ENCODE assay signal across 26 mouse cellular contexts in genomic region chr13:56575074-56575473, GRCm38 (mm10). TPM values are rescaled to one million over a fixed set of nuclear protein-coding genes. Genes with fewer than 3 reads are reported as not detected.
DNase-seq lines count a peak whose midpoint lies in the region; ATAC-seq and TF ChIP-seq lines count a peak whose summit lies in the region.
"Had no signal": no experiment of that assay in that cellular context is flagged by ENCODE, and none has a peak within 500 bp of the region (broad histone marks: within the 10 kb centered on the region; RNA-seq: fewer than 3 reads in every experiment).

No protein-coding gene starts in this region.

- H3K27me3 ChIP-seq in heart, postnatal 0 days (ENCODE audit: control insufficient read depth, insufficient read depth, low read length): no peaks in the 10 kb centered on the region
- no peaks in the 10 kb centered on the region for H3K27me3 ChIP-seq in heart, embryonic 11.5 days (ENCODE audit: control insufficient read depth, insufficient read depth, low read length)
- H3K27me3 ChIP-seq in embryonic facial prominence, embryonic 10.5 days (replicated peaks; ENCODE audit: low read depth, poor library complexity, severe bottlenecking): no peaks in the 10 kb centered on the region
- no peaks in the 10 kb centered on the region for H3K27me3 ChIP-seq in intestine, embryonic 14.5 days (replicated peaks; ENCODE audit: control insufficient read depth, insufficient read depth, low read length)
- H3K27me3 ChIP-seq in stomach, embryonic 15.5 days (replicated peaks): no peaks in the 10 kb centered on the region
- H3K27me3 ChIP-seq: embryonic facial prominence, embryonic 15.5 days; limb, embryonic 13.5 days; liver, embryonic 13.5 days; Patski had no signal

- no peak overlapping the region for H3K9ac ChIP-seq in heart, postnatal 0 days (replicated peaks; ENCODE audit: low read depth, low read length)
- H3K9ac ChIP-seq in heart, embryonic 11.5 days (ENCODE audit: low read depth, low read length): no peak overlapping the region
- no peak overlapping the region for H3K9ac ChIP-seq in intestine, embryonic 14.5 days (ENCODE audit: low read length)
- no peak overlapping the region for H3K9ac ChIP-seq in stomach, embryonic 15.5 days
- H3K9ac ChIP-seq: embryonic facial prominence, embryonic 15.5 days; hindbrain, embryonic 14.5 days; limb, embryonic 13.5 days; liver, embryonic 13.5 days; lung, embryonic 14.5 days had no signal

- no peak overlapping the region for H3K4me3 ChIP-seq in heart, postnatal 0 days (ENCODE audit: low read depth, low read length)
- no peak overlapping the region for H3K4me3 ChIP-seq in heart, embryonic 11.5 days (ENCODE audit: low read depth, low read length)
- no peak overlapping the region for H3K4me3 ChIP-seq in embryonic facial prominence, embryonic 10.5 days
- H3K4me3 ChIP-seq in intestine, embryonic 14.5 days (ENCODE audit: low read depth, low read length): no peak overlapping the region
- H3K4me3 ChIP-seq in stomach, embryonic 15.5 days (replicated peaks): no peak overlapping the region
- H3K4me3 ChIP-seq: embryonic facial prominence, embryonic 15.5 days; limb, embryonic 13.5 days; liver, embryonic 13.5 days had no signal

- peak overlapping the region; percentile 70; the same call in 1 of the 2 replicates for H3K27ac ChIP-seq in heart, postnatal 0 days (ENCODE audit: low read depth)
- no peak overlapping the region for H3K27ac ChIP-seq in heart, embryonic 11.5 days (ENCODE audit: low read depth, low read length)
- H3K27ac ChIP-seq in embryonic facial prominence, embryonic 10.5 days (replicated peaks): peak overlapping the region; percentile 85; the same call in 1 of the 2 replicates
- H3K27ac ChIP-seq in intestine, embryonic 14.5 days (ENCODE audit: low read depth): peak overlapping the region; percentile 94
- H3K27ac ChIP-seq in stomach, embryonic 15.5 days: peak overlapping the region; percentile 92
- H3K27ac ChIP-seq: hindbrain, embryonic 14.5 days; liver, embryonic 13.5 days; macrophage had no signal

- H3K4me2 ChIP-seq in heart, postnatal 0 days (ENCODE audit: low read depth, low read length): no peak overlapping the region
- H3K4me2 ChIP-seq in heart, embryonic 11.5 days: no peak overlapping the region
- no peak overlapping the region for H3K4me2 ChIP-seq in intestine, embryonic 14.5 days (ENCODE audit: low read length)
- no peak overlapping the region for H3K4me2 ChIP-seq in stomach, embryonic 15.5 days
- H3K4me2 ChIP-seq: embryonic facial prominence, embryonic 15.5 days; hindbrain, embryonic 14.5 days; limb, embryonic 13.5 days; liver, embryonic 13.5 days; lung, embryonic 14.5 days; midbrain, embryonic 11.5 days had no signal

- ATAC-seq in heart, postnatal 0 days (ENCODE audit: insufficient read depth, low read depth): no peak
- no peak for ATAC-seq in heart, embryonic 11.5 days (replicated peaks; ENCODE audit: insufficient number of reproducible peaks, low FRiP score, low TSS enrichment)
- no peak for ATAC-seq in intestine, embryonic 14.5 days (replicated peaks; ENCODE audit: low FRiP score, low TSS enrichment, low read depth)
- ATAC-seq in stomach, embryonic 15.5 days (ENCODE audit: insufficient read depth, low FRiP score, low read depth): no peak
- ATAC-seq: forebrain, embryonic 16.5 days; inflammation-experienced regulatory T-cells, adult 6 months had no signal

- DNase-seq in heart, postnatal 0 days (ENCODE audit: low spot score): no peak
- DNase-seq in embryonic facial prominence, embryonic 10.5 days (ENCODE audit: low spot score): no peak
- DNase-seq in intestine, embryonic 14.5 days (ENCODE audit: low spot score): no peak
- DNase-seq in adrenal gland, adult 18-20 months (ENCODE audit: low spot score in 2 of 2): no peak
- no peak for DNase-seq in right cerebral cortex, postnatal 14 days

- WGBS in heart, postnatal 0 days: 63% methylated on average over 4 of the region's 4 CpGs
- WGBS in heart, embryonic 11.5 days (ENCODE audit: insufficient replicate concordance): 71% methylated on average over 4 of the region's 4 CpGs
- WGBS in embryonic facial prominence, embryonic 10.5 days: 69% methylated on average over 4 of the region's 4 CpGs
- 75% methylated on average over 4 of the region's 4 CpGs for WGBS in intestine, embryonic 14.5 days
- WGBS in stomach, embryonic 15.5 days: 73% methylated on average over 4 of the region's 4 CpGs

- no peak; the same call in 1 of the 2 replicates for TF ChIP-seq EP300 in heart, postnatal 0 days (IDR thresholded peaks at IDR 0.05; ENCODE audit: low read depth)

- no peaks in the 10 kb centered on the region; the same call in 1 of the 2 replicates for H3K4me1 ChIP-seq in heart, postnatal 0 days (ENCODE audit: control insufficient read depth, insufficient read depth)
- no peaks in the 10 kb centered on the region for H3K4me1 ChIP-seq in heart, embryonic 11.5 days (ENCODE audit: control insufficient read depth, insufficient read depth, low read length)
- H3K4me1 ChIP-seq in embryonic facial prominence, embryonic 10.5 days: peaks cover 59% of the 10 kb centered on the region
- peaks cover 29% of the 10 kb centered on the region for H3K4me1 ChIP-seq in intestine, embryonic 14.5 days (replicated peaks; ENCODE audit: control insufficient read depth, insufficient read depth, low read length)
- 0 out of 2 replicates have a peak, but pooled peaks cover 19% of the 10 kb centered on the region for H3K4me1 ChIP-seq in stomach, embryonic 15.5 days
- H3K4me1 ChIP-seq: liver, embryonic 13.5 days had no signal

- H3K9me3 ChIP-seq in heart, postnatal 0 days (replicated peaks; ENCODE audit: control insufficient read depth, low read length): no peaks in the 10 kb centered on the region
- no peaks in the 10 kb centered on the region for H3K9me3 ChIP-seq in heart, embryonic 11.5 days (replicated peaks; ENCODE audit: control insufficient read depth, low read length)
- H3K9me3 ChIP-seq in embryonic facial prominence, embryonic 10.5 days: no peaks in the 10 kb centered on the region
- no peaks in the 10 kb centered on the region for H3K9me3 ChIP-seq in intestine, embryonic 14.5 days (ENCODE audit: control insufficient read depth, low read length)
- H3K9me3 ChIP-seq in stomach, embryonic 15.5 days: no peaks in the 10 kb centered on the region
- H3K9me3 ChIP-seq: embryonic facial prominence, embryonic 15.5 days; limb, embryonic 13.5 days; liver, embryonic 13.5 days had no signal

- H3K36me3 ChIP-seq in heart, postnatal 0 days (replicated peaks; ENCODE audit: control insufficient read depth, insufficient read depth, low read length): no peaks in the 10 kb centered on the region
- H3K36me3 ChIP-seq in heart, embryonic 11.5 days (ENCODE audit: control insufficient read depth, insufficient read depth, low read length): no peaks in the 10 kb centered on the region
- no peaks in the 10 kb centered on the region for H3K36me3 ChIP-seq in embryonic facial prominence, embryonic 10.5 days (replicated peaks)
- H3K36me3 ChIP-seq in intestine, embryonic 14.5 days (ENCODE audit: control insufficient read depth, insufficient read depth, low read length): no peaks in the 10 kb centered on the region
- H3K36me3 ChIP-seq in stomach, embryonic 15.5 days: no peaks in the 10 kb centered on the region
- H3K36me3 ChIP-seq: embryonic facial prominence, embryonic 15.5 days; G1E; limb, embryonic 13.5 days; liver, embryonic 13.5 days had no signal

- no peak for TF ChIP-seq CTCF in heart, postnatal 0 days (IDR thresholded peaks at IDR 0.05; ENCODE audit: low read depth)

RNA-seq across cellular contexts. Expression of gene Lect2, which starts 26.8 kb away (rescaled TPM):
- total RNA-seq in heart, postnatal 0 days (2014; rRNA removed; ENCODE audit: low replicate concordance): not detected in 2 replicates
- polyA plus RNA-seq in heart, postnatal 0 days (2015; fragmentation: Nextera tagmentation; extraction: Ambion mirVana): not detected in 2 replicates
- polyA plus RNA-seq in heart, embryonic 11.5 days (2014; fragmentation: Nextera tagmentation; extraction: Ambion mirVana): 0.37 and 1.1 TPM in 2 replicates
- polyA plus RNA-seq in embryonic facial prominence, embryonic 10.5 days (2016; fragmentation: Nextera tagmentation; extraction: Ambion mirVana): not detected in 2 replicates
- polyA plus RNA-seq in intestine, embryonic 14.5 days (2014; fragmentation: Nextera tagmentation; extraction: Ambion mirVana): 10.5 and 14.1 TPM in 2 replicates
- 6.6 and 9.4 TPM in 2 replicates for polyA plus RNA-seq in stomach, embryonic 15.5 days (2015; fragmentation: Nextera tagmentation; extraction: Ambion mirVana)
- total RNA-seq in adrenal gland, adult 18-20 months (2021): not detected
- total RNA-seq: CH12.LX; heart, postnatal 10 days; left cerebral cortex, adult 18-20 months; left cerebral cortex, postnatal 25 days; midbrain, postnatal 0 days had no signal
- polyA plus RNA-seq: adrenal gland, adult 2 months; cerebellum, adult 2 months; embryonic facial prominence, embryonic 15.5 days; forebrain, embryonic 16.5 days; G1E; hindbrain, embryonic 14.5 days; inflammation-experienced regulatory T-cells, adult 6 months; limb, embryonic 13.5 days; lung, embryonic 14.5 days; macrophage; midbrain, embryonic 11.5 days; midbrain, postnatal 0 days; neural tube, embryonic 14.5 days; Patski had no signal

RNA-seq across cellular contexts. Expression of gene Tgfbi, which starts 34.2 kb away (rescaled TPM):
- 31.3 and 43.1 TPM in 2 replicates for total RNA-seq in heart, postnatal 0 days (2014; rRNA removed; ENCODE audit: low replicate concordance)
- 23.1 and 24.3 TPM in 2 replicates for polyA plus RNA-seq in heart, postnatal 0 days (2015; fragmentation: Nextera tagmentation; extraction: Ambion mirVana)
- 65.0 and 94.5 TPM in 2 replicates for polyA plus RNA-seq in heart, embryonic 11.5 days (2014; fragmentation: Nextera tagmentation; extraction: Ambion mirVana)
- 50.1 and 65.4 TPM in 2 replicates for polyA plus RNA-seq in embryonic facial prominence, embryonic 10.5 days (2016; fragmentation: Nextera tagmentation; extraction: Ambion mirVana)
- 123 and 163 TPM in 2 replicates for polyA plus RNA-seq in intestine, embryonic 14.5 days (2014; fragmentation: Nextera tagmentation; extraction: Ambion mirVana)
- 158 and 165 TPM in 2 replicates for polyA plus RNA-seq in stomach, embryonic 15.5 days (2015; fragmentation: Nextera tagmentation; extraction: Ambion mirVana)
- 10 to 100 TPM; 38.3 to 86.5 TPM for total RNA-seq in adrenal gland, adult 18-20 months (2021)
- total RNA-seq: CH12.LX, G1E had no signal

RNA-seq across cellular contexts. Expression of gene Fbxl21, which starts 52.8 kb away (rescaled TPM):
- total RNA-seq in heart, postnatal 0 days (2014; rRNA removed; ENCODE audit: low replicate concordance): 0.08 and 1.1 TPM in 2 replicates
- polyA plus RNA-seq in heart, postnatal 0 days (2015; fragmentation: Nextera tagmentation; extraction: Ambion mirVana): 0.70 and 0.92 TPM in 2 replicates
- 1.2 and 1.9 TPM in 2 replicates for polyA plus RNA-seq in heart, embryonic 11.5 days (2014; fragmentation: Nextera tagmentation; extraction: Ambion mirVana)
- 1.3 TPM in 2 replicates for polyA plus RNA-seq in embryonic facial prominence, embryonic 10.5 days (2016; fragmentation: Nextera tagmentation; extraction: Ambion mirVana)
- polyA plus RNA-seq in intestine, embryonic 14.5 days (2014; fragmentation: Nextera tagmentation; extraction: Ambion mirVana): 3.2 and 3.8 TPM in 2 replicates
- 1.6 and 2.5 TPM in 2 replicates for polyA plus RNA-seq in stomach, embryonic 15.5 days (2015; fragmentation: Nextera tagmentation; extraction: Ambion mirVana)
- total RNA-seq in adrenal gland, adult 18-20 months (2021): 1 to 10 TPM; 2.8 to 5.4 TPM
- total RNA-seq: CH12.LX had no signal
- polyA plus RNA-seq: G1E had no signal
